In the genomic region with DNA sequence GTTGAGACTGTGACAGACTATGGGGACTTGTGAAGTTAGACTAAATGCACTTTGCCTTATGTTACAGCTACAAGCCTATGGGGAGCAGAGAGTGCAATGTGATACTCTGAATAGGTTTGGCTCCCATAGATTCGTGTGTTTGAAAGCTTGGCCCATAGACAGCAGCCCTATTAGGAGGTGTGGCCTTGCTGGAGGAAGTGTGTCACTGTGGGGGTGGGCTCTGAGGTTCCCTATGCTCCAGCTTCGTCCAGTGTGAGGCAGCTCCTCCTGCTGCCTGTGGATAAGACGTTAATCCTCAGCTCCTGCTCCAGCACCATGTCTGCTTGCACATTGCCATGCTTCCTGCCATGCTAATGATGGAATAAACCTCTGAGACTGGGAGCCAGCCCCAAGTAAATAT, we compare ENCODE assay signal across 13 mouse cellular contexts. TPM values are rescaled to one million over a fixed set of nuclear protein-coding genes. Genes with fewer than 3 reads are reported as not detected.
DNase-seq lines count a peak whose midpoint lies in the region; ATAC-seq and TF ChIP-seq lines count a peak whose summit lies in the region.
"Had no signal": no experiment of that assay in that cellular context is flagged by ENCODE, and none has a peak within 500 bp of the region (broad histone marks: within the 10 kb centered on the region; RNA-seq: fewer than 3 reads in every experiment).

No protein-coding gene starts in this region.

- no peaks in the 10 kb centered on the region for H3K27me3 ChIP-seq in midbrain, embryonic 11.5 days (ENCODE audit: control insufficient read depth, insufficient read depth, low read length)
- no peaks in the 10 kb centered on the region for H3K27me3 ChIP-seq in midbrain, embryonic 15.5 days (replicated peaks)
- H3K27me3 ChIP-seq in intestine, embryonic 16.5 days (replicated peaks; ENCODE audit: control insufficient read depth, insufficient read depth, low read length), result no peaks in the 10 kb centered on the region
- H3K27me3 ChIP-seq in stomach, postnatal 0 days (ENCODE audit: control insufficient read depth, insufficient read depth, low read length), result no peaks in the 10 kb centered on the region

- H3K4me1 ChIP-seq in midbrain, embryonic 11.5 days (ENCODE audit: control insufficient read depth, insufficient read depth, low read length), result no peaks in the 10 kb centered on the region
- no peaks in the 10 kb centered on the region for H3K4me1 ChIP-seq in midbrain, embryonic 15.5 days
- peaks cover 11% of the 10 kb centered on the region; the same call in 1 of the 2 replicates for H3K4me1 ChIP-seq in intestine, embryonic 16.5 days (ENCODE audit: control insufficient read depth, insufficient read depth, low read length)
- no peaks in the 10 kb centered on the region for H3K4me1 ChIP-seq in stomach, postnatal 0 days (replicated peaks; ENCODE audit: control insufficient read depth, insufficient read depth)

- H3K27ac ChIP-seq in midbrain, embryonic 11.5 days (ENCODE audit: low read depth, low read length), result no peak overlapping the region
- H3K27ac ChIP-seq in midbrain, embryonic 15.5 days, result no peak overlapping the region
- peak overlapping the region; percentile 20; the same call in 1 of the 2 replicates for H3K27ac ChIP-seq in intestine, embryonic 16.5 days (ENCODE audit: low read length)
- no peak overlapping the region for H3K27ac ChIP-seq in stomach, postnatal 0 days (replicated peaks)
- H3K27ac ChIP-seq: hindbrain, embryonic 10.5 days had no signal

- no peaks in the 10 kb centered on the region for H3K9me3 ChIP-seq in midbrain, embryonic 11.5 days (ENCODE audit: control insufficient read depth, low read length)
- no peaks in the 10 kb centered on the region for H3K9me3 ChIP-seq in midbrain, embryonic 15.5 days
- H3K9me3 ChIP-seq in intestine, embryonic 16.5 days (ENCODE audit: control insufficient read depth, low read length), result no peaks in the 10 kb centered on the region
- H3K9me3 ChIP-seq in stomach, postnatal 0 days (ENCODE audit: control insufficient read depth, low read length), result no peaks in the 10 kb centered on the region
- H3K9me3 ChIP-seq: hindbrain, embryonic 10.5 days had no signal

- no peaks in the 10 kb centered on the region for H3K36me3 ChIP-seq in midbrain, embryonic 11.5 days (ENCODE audit: control insufficient read depth, insufficient read depth, low read length)
- H3K36me3 ChIP-seq in midbrain, embryonic 15.5 days (replicated peaks), result no peaks in the 10 kb centered on the region
- H3K36me3 ChIP-seq in intestine, embryonic 16.5 days (ENCODE audit: control insufficient read depth, insufficient read depth, low read length), result no peaks in the 10 kb centered on the region
- no peaks in the 10 kb centered on the region for H3K36me3 ChIP-seq in stomach, postnatal 0 days (ENCODE audit: control insufficient read depth, insufficient read depth, low read length)
- H3K36me3 ChIP-seq: hindbrain, embryonic 10.5 days had no signal

- WGBS in midbrain, embryonic 11.5 days, result 22% methylated on average over 3 of the region's 3 CpGs
- 26% methylated on average over 3 of the region's 3 CpGs for WGBS in midbrain, embryonic 15.5 days
- WGBS in intestine, embryonic 16.5 days, result 25% methylated on average over 3 of the region's 3 CpGs
- 9% methylated on average over 3 of the region's 3 CpGs for WGBS in stomach, postnatal 0 days

- no peak for TF ChIP-seq EP300 in stomach, postnatal 0 days (optimal IDR thresholded peaks at IDR 0.05)

- peak; percentile 16; the same call in 1 of the 2 replicates for TF ChIP-seq CTCF in stomach, postnatal 0 days (IDR thresholded peaks at IDR 0.05; ENCODE audit: low read depth)

- no peak overlapping the region for H3K4me3 ChIP-seq in midbrain, embryonic 11.5 days (ENCODE audit: low read depth, low read length)
- no peak overlapping the region for H3K4me3 ChIP-seq in midbrain, embryonic 15.5 days
- no peak overlapping the region for H3K4me3 ChIP-seq in intestine, embryonic 16.5 days (ENCODE audit: low read length)
- H3K4me3 ChIP-seq in stomach, postnatal 0 days (ENCODE audit: low read depth, low read length), result no peak overlapping the region
- H3K4me3 ChIP-seq: hindbrain, embryonic 10.5 days had no signal

- no peak overlapping the region for H3K9ac ChIP-seq in midbrain, embryonic 11.5 days (ENCODE audit: low read length)
- H3K9ac ChIP-seq in midbrain, embryonic 15.5 days, result no peak overlapping the region
- H3K9ac ChIP-seq in intestine, embryonic 16.5 days (ENCODE audit: low read depth, low read length), result no peak overlapping the region
- no peak overlapping the region for H3K9ac ChIP-seq in stomach, postnatal 0 days (ENCODE audit: low read length)

- no peak for ATAC-seq in midbrain, embryonic 11.5 days (ENCODE audit: low FRiP score)
- no peak for ATAC-seq in midbrain, embryonic 15.5 days (replicated peaks)
- ATAC-seq in intestine, embryonic 16.5 days, result peak; percentile 68
- ATAC-seq in stomach, postnatal 0 days (ENCODE audit: low FRiP score, low TSS enrichment), result no peak
- ATAC-seq: forebrain, embryonic 14.5 days; midbrain, embryonic 16.5 days had no signal

- H3K4me2 ChIP-seq in midbrain, embryonic 11.5 days, result no peak overlapping the region
- H3K4me2 ChIP-seq in midbrain, embryonic 15.5 days, result no peak overlapping the region
- H3K4me2 ChIP-seq in intestine, embryonic 16.5 days (ENCODE audit: low read depth, low read length), result no peak overlapping the region
- H3K4me2 ChIP-seq in stomach, postnatal 0 days (replicated peaks; ENCODE audit: low read depth), result no peak overlapping the region

- peak; percentile 38 for DNase-seq in embryo, embryonic 11 days
- no peak for DNase-seq in embryo, embryonic 9.5 days (ENCODE audit: extremely low spot score)
- peak; percentile 45 for DNase-seq in midbrain, embryonic 11.5 days (ENCODE audit: low spot score, missing footprints)
- no peak for DNase-seq in stomach, postnatal 0 days (ENCODE audit: low spot score)
- DNase-seq in cerebellum, postnatal 4 days (ENCODE audit: low spot score in 2 of 2), result no peak
- no peak for DNase-seq in adrenal gland, postnatal 25 days
- DNase-seq: cerebellum, postnatal 36 days; thymus, postnatal 14 days had no signal

RNA-seq across cellular contexts. Expression of gene Thap12, which starts 12.1 kb away (rescaled TPM):
- 91.3 and 95.2 TPM in 2 replicates for polyA plus RNA-seq in midbrain, embryonic 11.5 days (2014; fragmentation: Nextera tagmentation; extraction: Ambion mirVana)
- polyA plus RNA-seq in midbrain, embryonic 15.5 days (2015; fragmentation: Nextera tagmentation; extraction: Ambion mirVana), result 44.2 and 47.1 TPM in 2 replicates
- 28.6 and 28.8 TPM in 2 replicates for polyA plus RNA-seq in intestine, embryonic 16.5 days (2015; fragmentation: Nextera tagmentation; extraction: Ambion mirVana)
- polyA plus RNA-seq in stomach, postnatal 0 days (2015; fragmentation: Nextera tagmentation; extraction: Ambion mirVana), result 29.7 and 33.3 TPM in 2 replicates
- 68.2 and 76.1 TPM in 2 replicates for total RNA-seq in adrenal gland, postnatal 25 days (2021)

RNA-seq across cellular contexts. Expression of gene Emsy, which starts 34.2 kb away (rescaled TPM):
- polyA plus RNA-seq in midbrain, embryonic 11.5 days (2014; fragmentation: Nextera tagmentation; extraction: Ambion mirVana), result 65.4 and 67.9 TPM in 2 replicates
- polyA plus RNA-seq in midbrain, embryonic 15.5 days (2015; fragmentation: Nextera tagmentation; extraction: Ambion mirVana), result 34.4 and 40.8 TPM in 2 replicates
- polyA plus RNA-seq in intestine, embryonic 16.5 days (2015; fragmentation: Nextera tagmentation; extraction: Ambion mirVana), result 14.6 and 16.3 TPM in 2 replicates
- 5.0 and 6.3 TPM in 2 replicates for polyA plus RNA-seq in stomach, postnatal 0 days (2015; fragmentation: Nextera tagmentation; extraction: Ambion mirVana)
- total RNA-seq in adrenal gland, postnatal 25 days (2021), result 40.4 and 46.4 TPM in 2 replicates

Comparison
In these comparisons a context has a peak if more than half of its experiments do, and no peak if none do; other contexts are left out.
1. DNase-seq: peak in embryo, embryonic 11 days (single experiment) and midbrain, embryonic 11.5 days (single experiment); none in embryo, embryonic 9.5 days (single experiment), stomach, postnatal 0 days (single experiment), cerebellum, postnatal 4 days (0 of 2) and adrenal gland, postnatal 25 days (single experiment).